Mouse (Mus musculus) CH12.LX (cell line): ENCODE data around the gene Bcl7b. TPM values are rescaled to one million over a fixed set of nuclear protein-coding genes. Genes with fewer than 3 reads are reported as not detected.
"Not testable (repeated sequence)": the region's sequence is repeated elsewhere in the genome, so short reads cannot be mapped to it uniquely, and the experiment has no call there.

Experiments used
- DNase-seq: peaks from one replicate; pipeline ENCODE4 v3.0.0-alpha.2; 2013; ENCODE audit errors: extremely low read depth
- H3K27ac ChIP-seq: 2 replicates; pipeline ENCODE4 v1.5.1; 2012; ENCODE audit warnings: low read depth, mild to moderate bottlenecking, control low read depth, moderate library complexity; ENCODE audit not compliant: insufficient read depth
- H3K27me3 ChIP-seq: replicated peaks from 2 replicates; pipeline ENCODE3; 2012; ENCODE audit warnings: inconsistent platforms
- H3K36me3 ChIP-seq, 2 experiments: replicated peaks in 1 of 2; 2 replicates each; pipeline versions ENCODE3 to v1.6.1; 2012; ENCODE audit warnings: inconsistent platforms in 1 of 2, low read length in 1 of 2, mild to moderate bottlenecking in 1 of 2, mixed read lengths in 1 of 2, moderate library complexity in 1 of 2; ENCODE audit not compliant: control insufficient read depth in 1 of 2, insufficient read depth in 1 of 2
- H3K4me1 ChIP-seq, 2 experiments: 2 replicates each; pipeline ENCODE4 v1.6.1; 2012; ENCODE audit warnings: inconsistent platforms in 1 of 2, moderate library complexity in 1 of 2; ENCODE audit not compliant: insufficient read depth in 2 of 2, control insufficient read depth in 1 of 2
- H3K4me2 ChIP-seq: 2 replicates; pipeline ENCODE4 v1.6.1; 2012; ENCODE audit warnings: low read depth, mild to moderate bottlenecking, control low read depth; ENCODE audit not compliant: poor library complexity, insufficient read depth, severe bottlenecking
- H3K4me3 ChIP-seq, 3 experiments: fragments of 150-350 bp in 1 of 3; sonication (generic) in 1 of 3; replicated peaks in 1 of 3; 2 replicates each; pipeline versions ENCODE3 to v1.5.1; 2011 to 2012; ENCODE audit warnings: low read depth in 2 of 3, low read length in 2 of 3, mild to moderate bottlenecking in 2 of 3, moderate library complexity in 2 of 3, control low read depth in 1 of 3, improper control_type of control experiment in 1 of 3, inconsistent platforms in 1 of 3, mixed read lengths in 1 of 3; ENCODE audit not compliant: poor library complexity in 1 of 3
- H3K79me2 ChIP-seq: replicated peaks from 2 replicates; pipeline ENCODE4 v1.6.1; 2012; ENCODE audit warnings: mild to moderate bottlenecking, moderate library complexity; ENCODE audit not compliant: control insufficient read depth, poor library complexity, insufficient read depth, severe bottlenecking; ENCODE audit errors: extremely low read depth
- H3K9ac ChIP-seq: 2 replicates; pipeline ENCODE4 v1.6.1; 2012; ENCODE audit warnings: low read depth, mild to moderate bottlenecking, control low read depth, moderate library complexity; ENCODE audit not compliant: insufficient read depth
- H3K9me3 ChIP-seq: replicated peaks from 2 replicates; pipeline ENCODE3; 2012; ENCODE audit warnings: low read length, inconsistent platforms, mixed read lengths
- BHLHE40 ChIP-seq: IDR thresholded peaks from 2 replicates; pipeline ENCODE4 v1.6.1; 2011; ENCODE audit warnings: mild to moderate bottlenecking, low read depth, low read length, improper control_type of control experiment
- CTCF ChIP-seq, 2 experiments: IDR thresholded peaks in 1 of 2; conservative IDR thresholded peaks in 1 of 2; 2 replicates each; pipeline ENCODE4 v1.5.1; 2011 to 2012; ENCODE audit warnings: low read depth in 2 of 2, low read length in 2 of 2, improper control_type of control experiment in 1 of 2, inconsistent platforms in 1 of 2, mild to moderate bottlenecking in 1 of 2, moderate library complexity in 1 of 2
- E2F4 ChIP-seq: IDR thresholded peaks from 2 replicates; pipeline ENCODE4 v1.6.1; 2011; ENCODE audit warnings: low read depth, low read length, improper control_type of control experiment; ENCODE audit not compliant: insufficient replicate concordance
- EP300 ChIP-seq: IDR thresholded peaks from 2 replicates; pipeline ENCODE4 v1.6.1; 2011; ENCODE audit warnings: low read length, improper control_type of control experiment
- ETS1 ChIP-seq: conservative IDR thresholded peaks from 2 replicates; pipeline ENCODE4 v1.6.1; 2012; ENCODE audit warnings: low read depth, mild to moderate bottlenecking, inconsistent platforms, low read length, improper control_type of control experiment, moderate library complexity
- GABPA ChIP-seq: IDR thresholded peaks from 2 replicates; pipeline ENCODE4 v1.6.1; 2012; ENCODE audit warnings: low read depth, low read length, improper control_type of control experiment, inconsistent platforms; ENCODE audit not compliant: insufficient replicate concordance
- HCFC1 ChIP-seq: IDR thresholded peaks from 2 replicates; pipeline ENCODE4 v1.6.1; 2012; ENCODE audit warnings: low read depth, mild to moderate bottlenecking, inconsistent platforms, low read length, improper control_type of control experiment
- IRF4 ChIP-seq: IDR thresholded peaks from 2 replicates; pipeline ENCODE4 v1.6.1; 2014; ENCODE audit warnings: low read depth, mild to moderate bottlenecking, inconsistent platforms, low read length, improper control_type of control experiment
- JUN ChIP-seq: IDR thresholded peaks from 2 replicates; pipeline ENCODE4 v1.6.1; 2011; ENCODE audit warnings: low read depth, mild to moderate bottlenecking, low read length, improper control_type of control experiment, moderate library complexity; ENCODE audit not compliant: insufficient read depth
- JUND ChIP-seq: conservative IDR thresholded peaks from 2 replicates; pipeline ENCODE4 v1.6.1; 2011; ENCODE audit warnings: low read depth, low read length, improper control_type of control experiment
- MAFK ChIP-seq: IDR thresholded peaks from 2 replicates; pipeline ENCODE4 v1.6.1; 2011; ENCODE audit warnings: low read length, improper control_type of control experiment; ENCODE audit not compliant: insufficient replicate concordance
- MAZ ChIP-seq: IDR thresholded peaks from 2 replicates; pipeline ENCODE4 v1.6.1; 2012; ENCODE audit warnings: low read depth, mild to moderate bottlenecking, inconsistent platforms, low read length, improper control_type of control experiment, moderate library complexity
- MEF2A ChIP-seq: IDR thresholded peaks from 2 replicates; pipeline ENCODE4 v1.6.1; 2014; ENCODE audit warnings: low read depth, mild to moderate bottlenecking, inconsistent platforms, low read length, improper control_type of control experiment, borderline replicate concordance
- MXI1 ChIP-seq: IDR thresholded peaks from 2 replicates; pipeline ENCODE4 v1.6.1; 2011; ENCODE audit warnings: mild to moderate bottlenecking, low read depth, low read length, improper control_type of control experiment
- MYC ChIP-seq: IDR thresholded peaks from 2 replicates; pipeline ENCODE4 v1.6.1; 2011; ENCODE audit warnings: low read depth, mild to moderate bottlenecking, improper control_type of control experiment, low read length
- NRF1 ChIP-seq: IDR thresholded peaks from 2 replicates; pipeline ENCODE4 v1.6.1; 2014; ENCODE audit warnings: low read depth, mild to moderate bottlenecking, inconsistent platforms, low read length, improper control_type of control experiment, moderate library complexity
- PAX5 ChIP-seq: IDR thresholded peaks from 2 replicates; pipeline ENCODE4 v1.6.1; 2012; ENCODE audit warnings: low read length, inconsistent platforms, mixed read lengths
- RCOR1 ChIP-seq: conservative IDR thresholded peaks from 2 replicates; pipeline ENCODE4 v1.6.1; 2012; ENCODE audit warnings: low read depth, mild to moderate bottlenecking, inconsistent platforms, low read length, improper control_type of control experiment
- TBP ChIP-seq: conservative IDR thresholded peaks from 2 replicates; pipeline ENCODE4 v1.6.1; 2011; ENCODE audit warnings: low read depth, low read length, improper control_type of control experiment
- ZKSCAN1 ChIP-seq: IDR thresholded peaks from 2 replicates; pipeline ENCODE4 v1.6.1; 2012; ENCODE audit warnings: low read depth, inconsistent platforms, low read length, improper control_type of control experiment, borderline replicate concordance
- dilution Hi-C: fragments of 300-500 bp; cut with MboI; formaldehyde crosslinking; loops from 2 replicates; pipeline ENCODE4 v1.14.3; 2020; ENCODE audit warnings: low sequenced_read_pairs; ENCODE audit not compliant: extremely low pct_unique_long_range_greater_than_20kb, extremely low pct_ligation_motif_present
- in situ Hi-C: fragments of 300-500 bp; cut with MboI; formaldehyde crosslinking; loops from 3 replicates; pipeline ENCODE4 v1.14.3; 2019; ENCODE audit warnings: low sequenced_read_pairs, low pct_ligation_motif_present, low pct_unique_long_range_greater_than_20kb, mixed read lengths
- polyA plus RNA-seq: library from polyadenylated mRNA; unstranded; fragments of >175 nt; gene quantifications from 2 replicates; pipeline ENCODE4 v1.2.1, GENCODE M21; 2012; ENCODE audit warnings: low read depth; ENCODE audit not compliant: insufficient read length
- total RNA-seq, 2 experiments: library from RNA; depleted of rRNA; stranded (reverse); fragments of 300-350 nt in 1 of 2; fragments of >200 nt in 1 of 2; gene quantifications; 2 replicates each; pipeline ENCODE4 v1.2.3; 2012 to 2014

Bcl7b gene
- total and polyA plus RNA-seq, 3 experiments, result 20.1 to 40.8 (median 24.1) TPM

DNA sequence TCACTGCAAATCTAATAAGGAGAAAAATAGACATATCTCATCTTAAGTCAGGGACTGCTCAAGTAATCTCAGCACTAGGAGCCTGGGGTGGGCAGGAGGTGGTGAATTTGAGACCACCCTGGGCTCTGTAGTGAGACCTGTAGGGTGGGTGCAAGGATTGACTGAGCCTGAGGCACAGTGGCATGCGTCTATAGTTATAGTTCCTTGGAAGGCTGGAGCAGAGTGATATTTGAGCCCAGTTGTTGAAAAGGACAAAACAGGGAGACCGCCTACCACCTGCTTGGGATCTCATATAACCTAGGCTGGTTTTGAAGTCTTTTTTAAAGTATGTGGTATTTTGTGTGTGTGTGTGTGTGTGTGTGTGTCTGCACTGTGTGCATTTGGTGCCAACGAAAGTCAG is 56.1 kb downstream of the Bcl7b start:
- no peak for DNase-seq
- peaks cover 0 to 5% of the 10 kb centered on the region in 2 experiments; a peak in 2 of 4 replicates for H3K4me1 ChIP-seq
- no peak overlapping the region for H3K4me2 ChIP-seq
- H3K9ac ChIP-seq, result no peak overlapping the region
- dilution Hi-C loops (no loop called here), in situ Hi-C loops (no loop called here)
- H3K36me3 ChIP-seq, result peaks cover 66 to 89% of the 10 kb centered on the region in 2 experiments
- H3K27me3 ChIP-seq, result no peaks in the 10 kb centered on the region
- H3K27ac ChIP-seq, result no peak overlapping the region
- H3K79me2 ChIP-seq, result peaks cover 15% of the 10 kb centered on the region; the same call in 1 of the 2 replicates
- H3K9me3 ChIP-seq, result no peaks in the 10 kb centered on the region
- TF ChIP-seq GABPA (no peak), ETS1 (no peak), BHLHE40 (no peak), MAFK (no peak), PAX5 (no peak), E2F4 (no peak), NRF1 (no peak), TBP (no peak), ZKSCAN1 (no peak), MXI1 (no peak), MEF2A (no peak)
- TF ChIP-seq, all 38 proteins: peak for 0
- H3K4me3 ChIP-seq, result no peak overlapping the region

DNA sequence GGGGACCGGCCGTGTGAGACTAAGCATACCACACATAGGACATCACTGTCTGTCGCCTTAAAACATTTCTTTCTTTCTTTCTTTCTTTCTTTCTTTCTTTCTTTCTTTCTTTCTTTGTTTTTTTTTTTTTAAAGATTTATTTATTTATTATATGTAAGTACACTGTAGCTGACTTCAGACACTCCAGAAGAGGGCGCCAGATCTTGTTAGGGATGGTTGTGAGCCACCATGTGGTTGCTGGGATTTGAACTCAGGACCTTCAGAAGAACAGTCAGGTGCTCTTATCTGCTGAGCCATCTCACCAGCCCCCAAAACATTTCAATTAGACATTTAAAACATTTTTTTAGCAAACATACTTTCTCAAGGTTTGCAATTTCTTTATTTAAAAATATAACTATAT is 57.8 kb downstream of the Bcl7b start:
- H3K9ac ChIP-seq, in situ Hi-C loops, H3K27me3 ChIP-seq, H3K9me3 ChIP-seq, DNase-seq, H3K27ac ChIP-seq, H3K4me2 ChIP-seq, H3K79me2 ChIP-seq, H3K4me3 ChIP-seq, dilution Hi-C loops: not testable (repeated sequence)
- Histone ChIP-seq H3K4me1 (peaks cover 4 to 17% of the 10 kb centered on the region in 2 experiments; a peak in 2 of 4 replicates), H3K36me3 (peaks cover 68 to 88% of the 10 kb centered on the region in 2 experiments)
- TF ChIP-seq CTCF (conservative IDR thresholded peaks at IDR 0.05 in 1 of 2, IDR thresholded peaks at IDR 0.05 in 1 of 2; ENCODE audit: low read depth in 2 of 2, low read length in 2 of 2), result peak in 1 of 2 experiments; percentile 11; a peak in 1 of 4 replicates

DNA sequence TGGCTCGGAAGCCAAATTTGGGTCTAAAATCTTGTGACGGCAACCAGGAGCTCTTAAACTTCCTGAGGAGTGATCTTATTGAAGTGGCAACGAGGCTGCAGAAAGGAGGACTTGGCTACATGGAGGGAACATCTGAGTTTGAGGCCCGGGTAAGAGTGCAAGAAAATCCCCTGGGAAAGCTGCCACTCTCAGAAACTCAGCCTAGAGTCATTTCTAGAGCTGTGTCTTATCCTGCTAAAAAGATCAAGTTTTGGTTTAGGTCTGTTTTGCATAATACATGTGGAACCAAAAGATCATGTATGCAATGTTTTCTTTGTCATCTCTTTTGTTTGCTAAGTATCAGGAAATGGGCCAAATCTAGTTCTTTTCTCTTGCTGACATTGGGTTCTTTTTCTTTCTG is 62.1 kb downstream of the Bcl7b start:
- no peak overlapping the region for H3K4me2 ChIP-seq
- H3K9ac ChIP-seq, result no peak overlapping the region
- no peaks in the 10 kb centered on the region for H3K27me3 ChIP-seq
- H3K27ac ChIP-seq, result no peak overlapping the region
- in situ Hi-C loops, result no loop called here
- H3K79me2 ChIP-seq, result peaks cover 2% of the 10 kb centered on the region; the same call in 1 of the 2 replicates
- TF ChIP-seq HCFC1 (no peak), CTCF (conservative IDR thresholded peaks at IDR 0.05 in 1 of 2, IDR thresholded peaks at IDR 0.05 in 1 of 2; ENCODE audit: low read depth in 2 of 2, low read length in 2 of 2) (no peak), MAZ (no peak), RCOR1 (no peak), MAFK (0 out of 2 replicates have a peak, but pooled peaks have one; percentile 26), MEF2A (0 out of 2 replicates have a peak, but pooled peaks have one; percentile 29), JUND (peak; percentile 80), ETS1 (peak; percentile 55), IRF4 (peak; percentile 91), JUN (0 out of 2 replicates have a peak, but pooled peaks have one; percentile 25), MYC (no peak), EP300 (peak; percentile 74)
- DNase-seq, result peak; percentile 56
- H3K9me3 ChIP-seq, result no peaks in the 10 kb centered on the region
- dilution Hi-C loops, result no loop called here
- no peak overlapping the region for H3K4me3 ChIP-seq
- peaks cover 4 to 17% of the 10 kb centered on the region in 2 experiments; a peak in 2 of 4 replicates for H3K4me1 ChIP-seq
- H3K36me3 ChIP-seq, result peaks cover 69 to 86% of the 10 kb centered on the region in 2 experiments
